Mouse (Mus musculus) lung, embryonic 15.5 days (tissue): ENCODE data around the gene Usf2. TPM values are rescaled to one million over a fixed set of nuclear protein-coding genes. Genes with fewer than 3 reads are reported as not detected.
A peak's percentile ranks its signal among the peaks of the same experiment; 100 is the strongest.

ENCODE experiments used
- ATAC-seq: fragments of 200-750 bp; cut with Nextera tagmentation; 2 replicates; pipeline ENCODE4 v1.8.0; 2017; ENCODE audit warnings: moderate number of reproducible peaks, borderline replicate concordance; ENCODE audit not compliant: low FRiP score, low TSS enrichment; ENCODE audit errors: extremely low read depth
- H3K27ac ChIP-seq: fragments of 300-500 bp; sonication (generic); 2 replicates; pipeline ENCODE4 v1.5.1; 2015; ENCODE audit warnings: moderate library complexity, mild to moderate bottlenecking, inconsistent platforms
- H3K27me3 ChIP-seq: fragments of 300-500 bp; sonication (generic); 2 replicates; pipeline ENCODE4 v1.6.1; 2015; ENCODE audit warnings: inconsistent platforms
- H3K36me3 ChIP-seq: fragments of 300-500 bp; sonication (generic); 2 replicates; pipeline ENCODE4 v1.6.1; 2015; ENCODE audit warnings: inconsistent platforms
- H3K4me1 ChIP-seq: fragments of 300-500 bp; sonication (generic); 2 replicates; pipeline ENCODE4 v1.6.1; 2015; ENCODE audit warnings: inconsistent platforms
- H3K4me2 ChIP-seq: fragments of 300-500 bp; sonication (generic); 2 replicates; pipeline ENCODE4 v1.6.1; 2015; ENCODE audit warnings: inconsistent platforms, mild to moderate bottlenecking, moderate library complexity
- H3K4me3 ChIP-seq: fragments of 300-500 bp; sonication (generic); 2 replicates; pipeline ENCODE4 v1.5.1; 2015; ENCODE audit warnings: mild to moderate bottlenecking, inconsistent platforms
- H3K9ac ChIP-seq: fragments of 300-500 bp; sonication (generic); 2 replicates; pipeline ENCODE4 v1.6.1; 2015; ENCODE audit warnings: inconsistent platforms
- H3K9me3 ChIP-seq: fragments of 300-500 bp; sonication (generic); 2 replicates; pipeline ENCODE4 v1.6.1; 2016; ENCODE audit warnings: inconsistent platforms
- WGBS: fragments of 180-500 bp; shearing (Covaris S2); methylation state at CpG from one replicate; pipeline ENCODE4 v1.1.7; 2015; 5-methylcytosine and 5-hydroxymethylcytosine counted together
- polyA plus RNA-seq: library from polyadenylated mRNA; unstranded; fragments of >200 nt; fragmentation: Nextera tagmentation; extraction: Ambion mirVana; gene quantifications from 2 replicates; pipeline ENCODE4 v1.2.1, GENCODE M21; 2015

The Usf2 gene
- polyA plus RNA-seq, 1 experiment from 2014 or later: 25.6 TPM

DNA sequence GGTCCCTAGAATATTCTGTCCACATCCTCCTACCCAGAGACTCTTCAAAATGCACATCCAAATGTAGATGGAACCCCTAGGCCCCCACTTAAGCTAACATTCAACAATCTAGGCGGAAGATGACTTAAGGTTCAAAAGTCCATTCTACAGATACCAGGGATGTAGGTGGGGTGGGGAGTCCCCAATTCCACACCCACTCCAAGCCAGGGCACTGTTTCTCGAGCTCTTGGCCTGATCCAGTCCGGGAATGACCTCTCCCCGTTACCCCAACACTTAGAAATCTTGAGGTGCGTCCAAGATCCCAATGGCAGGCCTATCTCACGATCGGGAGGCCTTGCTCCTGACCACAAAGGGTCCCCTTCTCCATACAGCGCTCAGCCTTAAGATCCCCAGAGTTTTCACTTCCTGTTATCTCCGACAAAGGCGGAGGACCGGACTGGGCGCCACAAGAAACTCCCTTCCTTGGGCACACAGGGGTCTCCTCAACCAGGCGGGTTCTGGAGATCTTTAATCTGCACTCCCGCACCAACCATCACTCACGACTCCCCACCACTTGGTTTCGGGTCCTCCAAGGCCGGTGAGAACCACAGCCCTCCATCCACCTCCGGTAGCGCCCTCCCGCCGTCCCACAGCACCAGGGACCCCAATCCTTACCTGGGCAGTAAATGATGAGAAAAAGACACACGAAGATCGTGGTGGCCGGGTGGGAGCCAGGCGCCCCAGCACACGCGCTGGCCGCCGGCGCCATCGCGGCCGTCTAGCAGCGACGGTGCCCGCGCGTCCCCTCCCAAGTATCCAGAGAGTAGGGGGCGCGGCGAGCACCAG lies 16.0 kb upstream of the Usf2 start:
- WGBS: 3% methylated on average over 41 of the region's 41 CpGs
- ATAC-seq: peak; percentile 62
- H3K27ac ChIP-seq: peak overlapping the region; percentile 96
- peaks cover 13% of the 10 kb centered on the region; the same call in 1 of the 2 replicates for H3K4me1 ChIP-seq
- 0 out of 2 replicates have a peak, but pooled peaks cover 4% of the 10 kb centered on the region for H3K36me3 ChIP-seq
- H3K4me2 ChIP-seq: peak overlapping the region; percentile 61
- H3K4me3 ChIP-seq: peak overlapping the region; percentile 56
- peak overlapping the region; percentile 55 for H3K9ac ChIP-seq
- H3K27me3 ChIP-seq: peaks cover 21% of the 10 kb centered on the region
- H3K9me3 ChIP-seq: no peaks in the 10 kb centered on the region

DNA sequence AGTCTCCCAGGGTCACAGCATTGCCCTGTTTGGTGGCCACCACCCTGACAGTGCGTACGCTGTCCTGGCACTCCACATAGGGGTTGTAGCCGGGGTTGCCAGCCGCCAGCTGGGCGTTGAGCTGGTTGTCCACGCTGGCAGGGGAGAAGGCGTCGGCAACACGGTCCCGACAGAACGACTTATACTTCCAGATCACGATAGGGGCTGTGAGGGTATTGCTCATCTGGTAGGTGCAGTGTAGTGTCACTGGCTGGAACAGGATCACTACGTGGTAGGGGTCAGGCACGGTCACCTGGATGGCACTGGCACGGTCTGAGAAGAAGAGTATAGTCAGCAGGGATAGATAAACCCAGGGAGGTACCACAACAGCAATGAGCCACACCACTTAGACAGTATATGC lies 15.3 kb upstream of the Usf2 start:
- no peak for ATAC-seq
- peaks cover 21% of the 10 kb centered on the region for H3K27me3 ChIP-seq
- no peak overlapping the region for H3K27ac ChIP-seq
- 0 out of 2 replicates have a peak overlapping the region, but pooled peaks have one; percentile 55 for H3K9ac ChIP-seq
- peak overlapping the region; percentile 56 for H3K4me3 ChIP-seq
- WGBS: 70% methylated on average over 15 of the region's 15 CpGs
- H3K4me2 ChIP-seq: peak overlapping the region; percentile 61
- H3K36me3 ChIP-seq: 0 out of 2 replicates have a peak, but pooled peaks cover 4% of the 10 kb centered on the region
- H3K4me1 ChIP-seq: peaks cover 13% of the 10 kb centered on the region; the same call in 1 of the 2 replicates
- H3K9me3 ChIP-seq: no peaks in the 10 kb centered on the region

DNA sequence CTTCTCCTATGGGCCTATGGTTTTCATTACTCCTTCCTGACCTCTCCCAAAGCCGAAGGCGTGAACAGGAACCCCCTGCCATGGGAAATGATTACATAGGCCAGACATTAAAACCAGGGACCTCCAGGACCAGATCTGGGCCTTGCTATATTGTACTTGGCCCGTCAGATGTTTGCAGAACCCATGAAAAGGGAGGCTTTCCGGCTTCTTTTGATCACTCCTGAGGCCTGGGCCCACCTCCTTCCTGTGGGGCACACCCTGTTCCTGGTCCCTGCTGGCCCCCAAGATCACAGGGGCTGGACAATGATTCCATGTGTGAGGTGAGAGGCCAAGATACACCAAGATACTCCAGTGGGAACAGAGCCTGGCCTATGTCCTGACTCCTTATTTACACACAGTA lies 12.6 kb upstream of the Usf2 start:
- H3K27ac ChIP-seq: no peak overlapping the region
- no peak overlapping the region for H3K9ac ChIP-seq
- H3K4me3 ChIP-seq: no peak overlapping the region
- peaks cover 21% of the 10 kb centered on the region for H3K27me3 ChIP-seq
- H3K36me3 ChIP-seq: 0 out of 2 replicates have a peak, but pooled peaks cover 4% of the 10 kb centered on the region
- WGBS: 76% methylated on average over 4 of the region's 4 CpGs
- no peak for ATAC-seq
- no peak overlapping the region for H3K4me2 ChIP-seq
- peaks cover 10% of the 10 kb centered on the region; the same call in 1 of the 2 replicates for H3K4me1 ChIP-seq
- H3K9me3 ChIP-seq: no peaks in the 10 kb centered on the region

DNA sequence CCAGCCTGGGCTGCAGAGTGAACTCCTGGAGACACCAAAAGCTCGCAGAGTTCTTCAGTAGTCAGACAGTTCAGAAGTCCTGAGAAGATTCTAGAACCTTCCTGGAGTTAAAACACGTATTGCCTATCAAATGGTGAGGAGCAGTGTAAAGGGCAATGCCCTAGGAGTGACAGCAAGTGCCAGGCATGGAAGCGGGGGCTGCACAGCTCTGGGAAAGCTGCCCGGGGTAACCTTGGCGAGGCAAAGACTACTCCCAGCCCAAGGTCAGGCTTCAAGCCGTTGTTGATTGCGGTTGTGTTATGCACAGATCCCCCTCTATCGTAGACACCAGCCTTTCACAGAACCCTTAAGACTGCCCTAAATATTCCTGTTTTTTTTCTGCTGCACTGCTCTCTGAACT lies 12.0 kb upstream of the Usf2 start:
- no peak for ATAC-seq
- H3K4me2 ChIP-seq: no peak overlapping the region
- no peak overlapping the region for H3K4me3 ChIP-seq
- no peak overlapping the region for H3K27ac ChIP-seq
- H3K9me3 ChIP-seq: no peaks in the 10 kb centered on the region
- 0 out of 2 replicates have a peak, but pooled peaks cover 4% of the 10 kb centered on the region for H3K36me3 ChIP-seq
- H3K9ac ChIP-seq: no peak overlapping the region
- H3K4me1 ChIP-seq: peaks cover 9% of the 10 kb centered on the region; the same call in 1 of the 2 replicates
- peaks cover 20% of the 10 kb centered on the region for H3K27me3 ChIP-seq
- WGBS: 83% methylated on average over 8 of the region's 8 CpGs

DNA sequence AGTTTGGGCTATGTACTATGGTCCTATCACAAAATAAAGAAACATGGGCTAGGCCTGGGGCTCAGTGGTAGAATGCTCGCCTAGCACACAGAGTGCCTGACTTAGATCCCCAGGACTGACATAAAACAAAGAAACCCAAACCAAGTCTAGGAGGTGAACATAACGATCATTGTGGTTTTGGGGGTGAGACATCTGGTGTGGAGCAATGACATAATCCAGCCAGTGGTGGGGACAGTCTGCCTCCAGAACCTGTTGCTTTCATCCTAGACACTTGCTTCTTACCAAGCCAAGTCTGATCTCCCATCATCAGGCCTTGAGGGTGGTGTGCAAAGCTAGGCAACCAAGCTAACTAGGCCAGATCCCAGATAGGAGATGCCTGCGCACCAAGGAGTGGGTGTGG lies 10.1 kb upstream of the Usf2 start:
- no peaks in the 10 kb centered on the region for H3K9me3 ChIP-seq
- ATAC-seq: no peak
- 69% methylated on average over 3 of the region's 3 CpGs for WGBS

DNA sequence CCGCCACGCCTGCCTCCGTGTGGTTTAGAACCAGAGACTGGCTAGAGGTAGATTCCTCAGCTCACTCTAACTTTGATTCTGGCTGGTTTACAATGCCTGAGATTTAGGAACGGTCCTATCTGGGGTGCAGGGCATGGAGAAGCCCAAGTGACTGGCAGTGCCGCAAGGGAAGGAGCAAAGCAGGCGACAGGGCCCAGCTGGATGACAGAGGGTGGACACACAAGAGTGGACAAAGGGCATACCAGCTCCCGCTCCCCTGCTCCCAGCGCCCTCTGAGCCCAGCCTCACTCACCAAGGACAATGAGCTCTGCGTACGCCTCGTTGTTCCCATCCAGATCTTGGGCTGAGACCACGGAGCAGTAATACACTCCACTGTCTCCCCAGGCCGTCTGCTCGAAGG lies 9.1 kb upstream of the Usf2 start:
- Histone ChIP-seq H3K9ac (no peak overlapping the region), H3K27me3 (no peaks in the 10 kb centered on the region), H3K4me1 (no peaks in the 10 kb centered on the region), H3K9me3 (no peaks in the 10 kb centered on the region), H3K27ac (no peak overlapping the region), H3K4me3 (no peak overlapping the region), H3K4me2 (no peak overlapping the region), H3K36me3 (no peaks in the 10 kb centered on the region; the same call in 1 of the 2 replicates)
- no peak for ATAC-seq
- WGBS: 86% methylated on average over 14 of the region's 14 CpGs

More for the DNA sequence above, 10.1 kb upstream of the Usf2 start:
- Histone ChIP-seq H3K27ac (no peak overlapping the region), H3K27me3 (peaks cover under 1% of the 10 kb centered on the region; the same call in 1 of the 2 replicates), H3K36me3 (peaks cover 4% of the 10 kb centered on the region; the same call in 1 of the 2 replicates), H3K4me3 (no peak overlapping the region), H3K9ac (no peak overlapping the region), H3K4me1 (0 out of 2 replicates have a peak, but pooled peaks cover under 1% of the 10 kb centered on the region), H3K4me2 (no peak overlapping the region)

DNA sequence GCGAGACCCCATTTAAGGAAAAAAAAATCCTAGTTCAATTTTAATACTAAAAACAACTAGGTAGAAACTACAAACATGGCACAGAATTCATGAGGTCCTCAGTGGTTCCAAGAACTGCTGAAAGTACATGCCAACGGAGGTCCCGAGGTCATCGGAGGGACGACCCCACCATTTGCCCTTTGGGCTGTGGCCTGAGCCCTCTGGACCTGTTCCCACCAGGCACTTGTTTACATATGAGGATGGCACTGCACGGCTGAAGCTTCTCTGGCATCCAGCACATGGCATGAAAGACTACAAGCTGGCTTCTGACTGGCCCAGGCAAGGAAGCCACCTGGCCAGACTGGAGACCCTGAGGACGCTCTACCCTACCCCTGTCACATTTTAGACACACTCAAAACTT lies 7.8 kb upstream of the Usf2 start:
- no peak overlapping the region for H3K9ac ChIP-seq
- no peak for ATAC-seq
- H3K4me3 ChIP-seq: no peak overlapping the region
- 76% methylated on average over 7 of the region's 7 CpGs for WGBS
- H3K4me2 ChIP-seq: no peak overlapping the region
- H3K4me1 ChIP-seq: no peaks in the 10 kb centered on the region
- no peak overlapping the region for H3K27ac ChIP-seq
- no peaks in the 10 kb centered on the region for H3K27me3 ChIP-seq
- H3K36me3 ChIP-seq: peaks cover 3% of the 10 kb centered on the region
- H3K9me3 ChIP-seq: no peaks in the 10 kb centered on the region

DNA sequence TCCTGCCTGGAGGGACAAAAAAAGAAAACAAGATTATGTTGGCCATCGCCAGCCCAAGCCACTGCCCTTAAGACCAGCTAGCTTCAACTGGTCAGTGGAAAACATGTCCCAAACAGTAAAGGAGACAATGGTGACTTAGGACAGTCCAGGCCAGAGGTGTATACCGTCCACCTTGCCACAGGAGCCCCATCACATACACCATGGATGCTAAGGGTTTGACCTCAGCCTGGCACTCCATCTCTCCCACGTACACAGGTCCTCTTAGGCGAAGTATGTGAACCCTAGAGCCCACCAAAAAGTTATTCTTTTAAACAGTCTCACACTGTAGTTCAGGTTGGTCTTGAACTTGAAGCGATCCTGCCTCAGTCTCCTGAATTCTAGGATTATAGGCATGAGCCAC lies 6.3 kb upstream of the Usf2 start:
- Histone ChIP-seq H3K27me3 (no peaks in the 10 kb centered on the region), H3K9me3 (no peaks in the 10 kb centered on the region), H3K4me1 (peaks cover 7% of the 10 kb centered on the region), H3K4me3 (no peak overlapping the region), H3K27ac (no peak overlapping the region), H3K36me3 (peaks cover 13% of the 10 kb centered on the region), H3K9ac (no peak overlapping the region), H3K4me2 (no peak overlapping the region)
- 85% methylated on average over 5 of the region's 5 CpGs for WGBS
- no peak for ATAC-seq

DNA sequence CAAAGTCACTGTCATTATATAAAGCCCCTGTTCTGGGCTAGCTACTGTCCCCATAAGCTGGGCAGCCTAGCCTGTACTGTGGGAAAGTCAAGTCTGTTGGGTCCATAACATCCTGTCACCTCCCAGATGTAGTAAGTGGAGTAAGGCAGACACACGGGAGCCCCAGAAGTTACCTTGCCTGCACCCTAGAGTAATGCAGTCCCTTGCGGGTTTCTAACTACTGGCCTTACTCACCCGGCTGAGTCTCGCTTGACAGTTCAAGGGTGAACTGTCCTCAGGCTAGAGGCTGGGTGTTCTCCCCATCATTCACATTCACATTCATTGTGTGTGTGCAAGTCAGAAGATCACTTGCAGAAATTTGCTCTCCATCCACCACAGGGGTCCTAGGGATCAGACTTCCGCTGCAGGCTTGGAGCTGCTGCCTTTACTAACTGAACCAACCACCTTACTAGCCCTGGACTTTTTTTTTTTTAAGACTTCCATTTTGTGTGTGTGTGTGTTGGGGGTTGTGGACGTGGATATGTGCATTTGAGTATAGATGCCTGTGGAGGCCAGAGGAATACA lies 3.3 kb upstream of the Usf2 start:
- no peak overlapping the region for H3K9ac ChIP-seq
- peaks cover 15% of the 10 kb centered on the region for H3K36me3 ChIP-seq
- 88% methylated on average over 6 of the region's 6 CpGs for WGBS
- ATAC-seq: no peak
- no peak overlapping the region for H3K4me2 ChIP-seq
- no peaks in the 10 kb centered on the region for H3K27me3 ChIP-seq
- H3K4me1 ChIP-seq: peaks cover 16% of the 10 kb centered on the region
- H3K4me3 ChIP-seq: no peak overlapping the region
- no peaks in the 10 kb centered on the region for H3K9me3 ChIP-seq
- no peak overlapping the region for H3K27ac ChIP-seq

DNA sequence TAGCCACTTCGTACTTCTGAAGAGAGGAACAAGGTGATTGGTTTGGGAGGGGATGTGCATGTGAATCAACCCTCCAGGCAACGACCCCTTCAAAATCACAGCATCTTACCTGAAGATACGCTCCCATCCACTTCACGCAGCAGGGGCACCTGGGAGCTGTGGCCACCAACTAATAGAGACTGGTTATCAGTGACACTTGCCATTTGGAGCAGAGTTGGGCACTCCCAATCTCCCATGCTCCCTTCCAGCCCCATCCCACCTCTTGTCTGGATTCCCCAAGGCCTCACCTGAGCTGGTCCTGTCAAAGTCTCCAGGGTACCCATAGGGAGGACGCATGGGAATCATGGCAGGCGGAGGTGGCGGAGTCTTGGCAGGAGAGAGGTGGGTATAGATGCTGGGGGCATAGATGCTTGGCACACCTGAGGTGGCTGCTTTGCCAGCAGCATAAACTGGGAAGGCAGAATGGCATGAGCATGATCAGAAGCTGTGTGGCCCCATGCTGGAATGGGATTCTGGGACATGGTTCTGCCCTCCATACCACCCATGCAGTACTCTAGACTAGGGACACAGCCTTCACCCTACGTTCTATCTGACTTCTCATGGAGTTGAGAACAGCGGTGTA lies 2.4 kb upstream of the Usf2 start:
- Histone ChIP-seq H3K9ac (no peak overlapping the region), H3K9me3 (no peaks in the 10 kb centered on the region), H3K27me3 (no peaks in the 10 kb centered on the region), H3K4me2 (no peak overlapping the region), H3K4me3 (no peak overlapping the region), H3K36me3 (peaks cover 24% of the 10 kb centered on the region), H3K27ac (no peak overlapping the region), H3K4me1 (peaks cover 16% of the 10 kb centered on the region)
- ATAC-seq: no peak
- WGBS: 94% methylated on average over 9 of the region's 9 CpGs

DNA sequence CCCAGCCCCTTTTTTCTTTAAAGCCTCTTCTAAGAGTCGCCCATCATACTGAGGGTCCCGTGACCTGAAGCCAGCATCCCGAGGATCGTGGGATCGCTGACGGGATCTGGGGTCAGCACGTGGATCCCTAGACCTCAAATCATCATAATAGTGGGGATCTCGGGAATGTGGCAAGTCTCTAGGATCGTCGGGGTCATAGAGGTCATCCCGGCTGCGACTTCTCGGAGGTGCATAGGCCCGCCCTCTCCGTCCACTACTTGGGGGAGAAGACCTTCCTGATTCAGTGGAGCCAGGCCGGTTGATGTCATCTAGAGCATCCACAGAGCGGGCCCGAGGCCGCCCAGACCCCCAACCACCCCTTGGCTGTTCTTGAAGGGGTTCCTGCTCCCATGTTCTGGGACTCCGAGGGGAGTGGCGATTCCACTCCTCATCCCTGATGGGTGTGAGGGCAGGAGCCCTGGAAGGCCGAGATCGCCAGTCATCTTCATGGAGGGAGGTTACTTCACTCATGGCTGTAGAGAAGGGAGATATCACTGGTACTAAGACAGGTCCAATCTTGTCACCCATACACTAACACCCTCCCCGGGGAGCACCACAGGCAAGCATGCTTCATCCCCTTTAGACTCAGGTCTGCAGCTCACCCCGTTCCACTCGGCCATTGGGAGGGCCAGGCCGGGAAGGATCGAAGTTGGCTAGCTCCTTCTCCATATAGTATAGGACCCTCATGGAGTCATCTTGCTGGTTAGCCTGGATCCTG lies 1.7 kb upstream of the Usf2 start:
- H3K4me3 ChIP-seq: peak overlapping the region; percentile 97
- no peak for ATAC-seq
- H3K9me3 ChIP-seq: no peaks in the 10 kb centered on the region
- peaks cover 31% of the 10 kb centered on the region for H3K36me3 ChIP-seq
- peak overlapping the region; percentile 99 for H3K9ac ChIP-seq
- 66% methylated on average over 28 of the region's 28 CpGs for WGBS
- H3K27ac ChIP-seq: peak overlapping the region; percentile 99
- peaks cover 16% of the 10 kb centered on the region for H3K4me1 ChIP-seq
- no peaks in the 10 kb centered on the region for H3K27me3 ChIP-seq
- H3K4me2 ChIP-seq: peak overlapping the region; percentile 60
